Mouse (Mus musculus) liver (tissue): Measurements from ENCODE around the gene Bfar.
"Not testable (repeated sequence)": the region's sequence is repeated elsewhere in the genome, so short reads cannot be mapped to it uniquely, and the experiment has no call there.

Experiments
- DNase-seq: peaks from one replicate; pipeline ENCODE4 v3.0.0-alpha.2; 2020; ENCODE audit warnings: mixed read lengths

Bfar gene

GRCm38 (mm10) chr16:13671685-13672385 lies at the start of gene Bfar, which contains the start of gene 3110001I22Rik:
Bfar (plus strand) TSS chr16:13671858.
3110001I22Rik (plus strand) TSS chr16:13671929.
- DNase-seq, result peak; percentile 94

GRCm38 (mm10) chr16:13628345-13628744 lies 43.3 kb upstream of the Bfar start:
- DNase-seq, result no peak

GRCm38 (mm10) chr16:13638198-13638597 lies 33.5 kb upstream of the Bfar start:
- not testable (repeated sequence) for DNase-seq

GRCm38 (mm10) chr16:13639508-13639907 lies 32.1 kb upstream of the Bfar start:
- DNase-seq, result no peak

- DNase-seq, result peak; percentile 10
Measured at GRCm38 (mm10) chr16:13640064-13640463, 31.6 kb upstream of the Bfar start.

- DNase-seq, result no peak
Measured at GRCm38 (mm10) chr16:13644474-13644873, 27.2 kb upstream of the Bfar start.

GRCm38 (mm10) chr16:13645930-13646329 lies 25.7 kb upstream of the Bfar start:
- no peak for DNase-seq

- DNase-seq, result no peak
Measured at GRCm38 (mm10) chr16:13658886-13659285, 12.8 kb upstream of the Bfar start.

GRCm38 (mm10) chr16:13660736-13661135 lies 10.9 kb upstream of the Bfar start:
- DNase-seq, result no peak

GRCm38 (mm10) chr16:13667878-13668343 lies 3.7 kb upstream of the Bfar start, which contains the start of gene Parn:
Parn (minus strand) TSS chr16:13668170.
- DNase-seq, result peak; percentile 93

- DNase-seq, result no peak
Measured at GRCm38 (mm10) chr16:13668402-13669108, 3.1 kb upstream of the Bfar start.

GRCm38 (mm10) chr16:13669282-13669681 lies 2.4 kb upstream of the Bfar start:
- DNase-seq, result no peak

GRCm38 (mm10) chr16:13670896-13671295 lies 762 bp upstream of the Bfar start:
- DNase-seq, result not testable (repeated sequence)

GRCm38 (mm10) chr16:13672386-13672898 lies 784 bp downstream of the Bfar start:
- peak; percentile 81 for DNase-seq

GRCm38 (mm10) chr16:13673114-13673513 lies 1.5 kb downstream of the Bfar start:
- no peak for DNase-seq

- no peak for DNase-seq
Measured at GRCm38 (mm10) chr16:13674511-13674910, 2.9 kb downstream of the Bfar start.

- no peak for DNase-seq
Measured at GRCm38 (mm10) chr16:13678601-13679319, 7.1 kb downstream of the Bfar start.

- no peak for DNase-seq
Measured at GRCm38 (mm10) chr16:13698998-13699397, 27.3 kb downstream of the Bfar start.

- DNase-seq, result no peak
Measured at GRCm38 (mm10) chr16:13702184-13702583, 30.5 kb downstream of the Bfar start.

- DNase-seq, result no peak
Measured at GRCm38 (mm10) chr16:13704676-13705075, 33.0 kb downstream of the Bfar start.

GRCm38 (mm10) chr16:13714910-13715309 lies 43.3 kb downstream of the Bfar start:
- no peak for DNase-seq

- DNase-seq, result no peak
Measured at GRCm38 (mm10) chr16:13716821-13717553, 45.3 kb downstream of the Bfar start.
